ENCODE assay signal across 18 mouse cellular contexts in the genomic region with DNA sequence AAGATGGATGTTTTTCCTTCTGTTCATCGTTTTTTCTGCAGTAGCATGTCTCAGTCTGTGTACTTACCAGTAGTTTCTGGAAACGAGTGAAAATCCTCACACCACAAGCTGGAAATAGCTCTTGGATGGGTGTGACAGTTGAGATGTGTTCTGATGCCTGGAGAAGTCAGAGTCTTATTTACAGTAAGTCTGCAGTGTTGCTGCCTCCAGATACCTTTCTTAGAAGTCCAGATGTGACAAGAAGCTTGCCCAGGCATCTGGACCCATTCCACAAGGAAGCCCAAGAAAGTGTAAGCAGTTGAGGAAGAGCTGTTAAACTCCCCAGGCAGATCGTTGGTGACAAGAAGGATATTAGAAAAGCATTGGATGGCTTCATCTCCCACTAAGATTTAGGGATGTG.
DNase-seq lines count a peak whose midpoint lies in the region; ATAC-seq and TF ChIP-seq lines count a peak whose summit lies in the region.
"Had no signal": no experiment of that assay in that cellular context is flagged by ENCODE, and none has a peak within 500 bp of the region (broad histone marks: within the 10 kb centered on the region; RNA-seq: fewer than 3 reads in every experiment).

No protein-coding gene starts in this region.

- H3K4me1 ChIP-seq in hindbrain, postnatal 0 days (ENCODE audit: insufficient read depth, low read length) = peaks cover 32% of the 10 kb centered on the region
- peaks cover 27% of the 10 kb centered on the region for H3K4me1 ChIP-seq in hindbrain, embryonic 16.5 days (ENCODE audit: control insufficient read depth, insufficient read depth, low read depth, low read length)
- H3K4me1 ChIP-seq in midbrain, embryonic 16.5 days (ENCODE audit: control insufficient read depth, insufficient read depth, low read length) = peaks cover 34% of the 10 kb centered on the region
- peaks cover 56% of the 10 kb centered on the region for H3K4me1 ChIP-seq in midbrain, embryonic 13.5 days (replicated peaks)
- H3K4me1 ChIP-seq in embryonic fibroblast, embryonic 13.5 days (ENCODE audit: control insufficient read depth, insufficient read depth, low read length) = peaks cover 23% of the 10 kb centered on the region

- TF ChIP-seq CTCF in hindbrain, postnatal 0 days (IDR thresholded peaks at IDR 0.05; ENCODE audit: low read depth) = no peak
- TF ChIP-seq CTCF in embryonic fibroblast, embryonic 13.5 days (IDR thresholded peaks at IDR 0.05; ENCODE audit: borderline replicate concordance, insufficient read depth, low read length) = no peak

- 38% methylated on average over 3 of the region's 3 CpGs for WGBS in hindbrain, postnatal 0 days
- WGBS in hindbrain, embryonic 16.5 days = 54% methylated on average over 3 of the region's 3 CpGs
- 51% methylated on average over 3 of the region's 3 CpGs for WGBS in midbrain, embryonic 16.5 days
- WGBS in midbrain, embryonic 13.5 days = 40% methylated on average over 3 of the region's 3 CpGs

- TF ChIP-seq POLR2A in embryonic fibroblast, embryonic 13.5 days (IDR thresholded peaks at IDR 0.05; ENCODE audit: low read depth, low read length) = no peak

- no peak for ATAC-seq in hindbrain, postnatal 0 days
- ATAC-seq in hindbrain, embryonic 16.5 days = no peak
- ATAC-seq in midbrain, embryonic 16.5 days = no peak
- no peak for ATAC-seq in midbrain, embryonic 13.5 days
- ATAC-seq: inflammation-experienced regulatory T-cells, adult 6 months had no signal

- H3K4me2 ChIP-seq in hindbrain, postnatal 0 days (ENCODE audit: low read depth, low read length) = no peak overlapping the region
- no peak overlapping the region for H3K4me2 ChIP-seq in hindbrain, embryonic 16.5 days (ENCODE audit: low read length)
- H3K4me2 ChIP-seq in midbrain, embryonic 16.5 days (ENCODE audit: low read length) = no peak overlapping the region
- no peak overlapping the region for H3K4me2 ChIP-seq in midbrain, embryonic 13.5 days (replicated peaks)

- DNase-seq in hindbrain, postnatal 0 days (ENCODE audit: low spot score) = no peak
- DNase-seq in adrenal gland, adult (ENCODE audit: inconsistent age in 2 of 2, low spot score in 1 of 2) = no peak
- no peak for DNase-seq in Muller cell, postnatal 12 days (ENCODE audit: inconsistent ontology term)
- DNase-seq: adrenal gland, adult 2 months; cerebellum, adult 11 months; cerebellum, postnatal 36 days; gastrocnemius, postnatal 36 days; kidney, postnatal 10 days; lung, postnatal 36 days; thymus, adult 2 months had no signal

- 0 out of 2 replicates have a peak overlapping the region, but pooled peaks have one; percentile 52 for H3K27ac ChIP-seq in hindbrain, postnatal 0 days
- no peak overlapping the region for H3K27ac ChIP-seq in hindbrain, embryonic 16.5 days (ENCODE audit: low read depth, low read length)
- peak overlapping the region; percentile 6; the same call in 1 of the 2 replicates for H3K27ac ChIP-seq in midbrain, embryonic 16.5 days (ENCODE audit: low read length)
- no peak overlapping the region for H3K27ac ChIP-seq in midbrain, embryonic 13.5 days
- H3K27ac ChIP-seq in embryonic fibroblast, embryonic 13.5 days (ENCODE audit: insufficient read depth, low read length) = peak overlapping the region; percentile 3; the same call in 1 of the 2 replicates

- H3K9me3 ChIP-seq in hindbrain, postnatal 0 days (ENCODE audit: low read length) = no peaks in the 10 kb centered on the region
- H3K9me3 ChIP-seq in hindbrain, embryonic 16.5 days (ENCODE audit: control insufficient read depth, low read length) = no peaks in the 10 kb centered on the region
- H3K9me3 ChIP-seq in midbrain, embryonic 16.5 days (replicated peaks; ENCODE audit: control insufficient read depth, low read length, poor library complexity, severe bottlenecking) = no peaks in the 10 kb centered on the region
- no peaks in the 10 kb centered on the region for H3K9me3 ChIP-seq in midbrain, embryonic 13.5 days
- H3K9me3 ChIP-seq: G1E; limb, embryonic 15.5 days; midbrain, embryonic 10.5 days had no signal

- no peaks in the 10 kb centered on the region for H3K27me3 ChIP-seq in hindbrain, postnatal 0 days (ENCODE audit: insufficient read depth, low read length)
- H3K27me3 ChIP-seq in hindbrain, embryonic 16.5 days (replicated peaks; ENCODE audit: control insufficient read depth, insufficient read depth, low read length) = no peaks in the 10 kb centered on the region
- no peaks in the 10 kb centered on the region for H3K27me3 ChIP-seq in midbrain, embryonic 16.5 days (ENCODE audit: control insufficient read depth, insufficient read depth, low read depth, low read length)
- H3K27me3 ChIP-seq in midbrain, embryonic 13.5 days = no peaks in the 10 kb centered on the region
- H3K27me3 ChIP-seq: limb, embryonic 15.5 days had no signal

- no peak overlapping the region for H3K9ac ChIP-seq in hindbrain, postnatal 0 days (replicated peaks; ENCODE audit: low read length)
- H3K9ac ChIP-seq in hindbrain, embryonic 16.5 days (ENCODE audit: low read depth, low read length) = no peak overlapping the region
- H3K9ac ChIP-seq in midbrain, embryonic 16.5 days (ENCODE audit: low read depth, low read length) = no peak overlapping the region
- no peak overlapping the region for H3K9ac ChIP-seq in midbrain, embryonic 13.5 days (replicated peaks)
- H3K9ac ChIP-seq: limb, embryonic 15.5 days had no signal

- H3K4me3 ChIP-seq in hindbrain, postnatal 0 days (ENCODE audit: low read length) = no peak overlapping the region
- no peak overlapping the region for H3K4me3 ChIP-seq in hindbrain, embryonic 16.5 days (ENCODE audit: low read length)
- no peak overlapping the region for H3K4me3 ChIP-seq in midbrain, embryonic 16.5 days (ENCODE audit: low read depth, low read length)
- H3K4me3 ChIP-seq in midbrain, embryonic 13.5 days (replicated peaks) = no peak overlapping the region
- no peak overlapping the region for H3K4me3 ChIP-seq in embryonic fibroblast, embryonic 13.5 days (ENCODE audit: insufficient read depth, low read length)
- H3K4me3 ChIP-seq: limb, embryonic 15.5 days had no signal

- H3K36me3 ChIP-seq in hindbrain, postnatal 0 days (ENCODE audit: insufficient read depth, low read length) = no peaks in the 10 kb centered on the region
- no peaks in the 10 kb centered on the region for H3K36me3 ChIP-seq in hindbrain, embryonic 16.5 days (ENCODE audit: control insufficient read depth, insufficient read depth, low read length)
- no peaks in the 10 kb centered on the region for H3K36me3 ChIP-seq in midbrain, embryonic 16.5 days (ENCODE audit: control insufficient read depth, insufficient read depth, low read length)
- no peaks in the 10 kb centered on the region for H3K36me3 ChIP-seq in midbrain, embryonic 13.5 days
- H3K36me3 ChIP-seq: G1E; limb, embryonic 15.5 days; midbrain, embryonic 10.5 days had no signal

Comparison
In these comparisons a context has a peak if more than half of its experiments do, and no peak if none do; other contexts are left out.
1. H3K27ac ChIP-seq: peak in hindbrain, postnatal 0 days (single experiment), midbrain, embryonic 16.5 days (single experiment) and embryonic fibroblast, embryonic 13.5 days (single experiment); none in hindbrain, embryonic 16.5 days (single experiment) and midbrain, embryonic 13.5 days (single experiment).